Mouse (Mus musculus): ENCODE results near the gene Tmprss3. TPM values are rescaled to one million over a fixed set of nuclear protein-coding genes. Genes with fewer than 3 reads are reported as not detected.

The Tmprss3 gene
- polyA plus RNA-seq (2012; ENCODE audit: insufficient read depth, insufficient read length, missing spikeins), result not detected in 2 replicates

GRCm38 (mm10) chr17:31198877-31199276, at the start of gene Tmprss3:
Gene Tmprss3 (minus strand): TSS chr17:31198977.
- Histone ChIP-seq H3K27ac (replicated peaks; ENCODE audit: low read depth, low read length) (no peak within 1 kb of the TSS), H3K4me1 (ENCODE audit: control insufficient read depth, insufficient read depth, insufficient read length, low read length) (no peaks in the 10 kb centered on the region), H3K4me3 (ENCODE audit: insufficient read depth, low read depth, low read length) (no peak within 1 kb of the TSS)

GRCm38 (mm10) chr17:31247144-31247543, 48.4 kb upstream of the Tmprss3 start:
- no peaks in the 10 kb centered on the region for H3K4me1 ChIP-seq (ENCODE audit: control insufficient read depth, insufficient read depth, insufficient read length, low read length)
- no peak overlapping the region for H3K27ac ChIP-seq (replicated peaks; ENCODE audit: low read depth, low read length)
- no peak overlapping the region for H3K4me3 ChIP-seq (ENCODE audit: insufficient read depth, low read depth, low read length)

- no peak overlapping the region for H3K4me3 ChIP-seq (ENCODE audit: insufficient read depth, low read depth, low read length)
- H3K27ac ChIP-seq (replicated peaks; ENCODE audit: low read depth, low read length), result no peak overlapping the region
- H3K4me1 ChIP-seq (ENCODE audit: control insufficient read depth, insufficient read depth, insufficient read length, low read length), result no peaks in the 10 kb centered on the region
These were observed 46.5 kb upstream of the Tmprss3 start for GRCm38 (mm10) chr17:31245321-31245720.

GRCm38 (mm10) chr17:31242764-31243163, 44.0 kb upstream of the Tmprss3 start:
- Histone ChIP-seq H3K27ac (replicated peaks; ENCODE audit: low read depth, low read length) (no peak overlapping the region), H3K4me3 (ENCODE audit: insufficient read depth, low read depth, low read length) (no peak overlapping the region), H3K4me1 (ENCODE audit: control insufficient read depth, insufficient read depth, insufficient read length, low read length) (no peaks in the 10 kb centered on the region)

GRCm38 (mm10) chr17:31241156-31241555, 42.4 kb upstream of the Tmprss3 start:
- Histone ChIP-seq H3K4me1 (ENCODE audit: control insufficient read depth, insufficient read depth, insufficient read length, low read length) (no peaks in the 10 kb centered on the region), H3K4me3 (ENCODE audit: insufficient read depth, low read depth, low read length) (no peak overlapping the region), H3K27ac (replicated peaks; ENCODE audit: low read depth, low read length) (no peak overlapping the region)

- no peaks in the 10 kb centered on the region for H3K4me1 ChIP-seq (ENCODE audit: control insufficient read depth, insufficient read depth, insufficient read length, low read length)
- no peak overlapping the region for H3K27ac ChIP-seq (replicated peaks; ENCODE audit: low read depth, low read length)
- no peak overlapping the region for H3K4me3 ChIP-seq (ENCODE audit: insufficient read depth, low read depth, low read length)
These were observed 39.6 kb upstream of the Tmprss3 start for GRCm38 (mm10) chr17:31238234-31239020.

- no peak overlapping the region for H3K4me3 ChIP-seq (ENCODE audit: insufficient read depth, low read depth, low read length)
- no peak overlapping the region for H3K27ac ChIP-seq (replicated peaks; ENCODE audit: low read depth, low read length)
- H3K4me1 ChIP-seq (ENCODE audit: control insufficient read depth, insufficient read depth, insufficient read length, low read length), result no peaks in the 10 kb centered on the region
These were observed 37.1 kb upstream of the Tmprss3 start for GRCm38 (mm10) chr17:31235915-31236314.

GRCm38 (mm10) chr17:31232251-31233010, 33.7 kb upstream of the Tmprss3 start:
- Histone ChIP-seq H3K27ac (replicated peaks; ENCODE audit: low read depth, low read length) (no peak overlapping the region), H3K4me1 (ENCODE audit: control insufficient read depth, insufficient read depth, insufficient read length, low read length) (no peaks in the 10 kb centered on the region), H3K4me3 (ENCODE audit: insufficient read depth, low read depth, low read length) (no peak overlapping the region)

- Histone ChIP-seq H3K4me3 (ENCODE audit: insufficient read depth, low read depth, low read length) (no peak overlapping the region), H3K27ac (replicated peaks; ENCODE audit: low read depth, low read length) (no peak overlapping the region), H3K4me1 (ENCODE audit: control insufficient read depth, insufficient read depth, insufficient read length, low read length) (no peaks in the 10 kb centered on the region)
These were observed 33.0 kb upstream of the Tmprss3 start for GRCm38 (mm10) chr17:31231780-31232179.

GRCm38 (mm10) chr17:31226931-31227330, 28.2 kb upstream of the Tmprss3 start:
- H3K4me1 ChIP-seq (ENCODE audit: control insufficient read depth, insufficient read depth, insufficient read length, low read length), result no peaks in the 10 kb centered on the region

GRCm38 (mm10) chr17:31226368-31226767, 27.6 kb upstream of the Tmprss3 start:
- no peak overlapping the region for H3K27ac ChIP-seq (replicated peaks; ENCODE audit: low read depth, low read length)
- no peak overlapping the region for H3K4me3 ChIP-seq (ENCODE audit: insufficient read depth, low read depth, low read length)
- no peaks in the 10 kb centered on the region for H3K4me1 ChIP-seq (ENCODE audit: control insufficient read depth, insufficient read depth, insufficient read length, low read length)

More at GRCm38 (mm10) chr17:31226931-31227330, 28.2 kb upstream of the Tmprss3 start:
- Histone ChIP-seq H3K27ac (replicated peaks; ENCODE audit: low read depth, low read length) (no peak overlapping the region), H3K4me3 (ENCODE audit: insufficient read depth, low read depth, low read length) (no peak overlapping the region)

- Histone ChIP-seq H3K27ac (replicated peaks; ENCODE audit: low read depth, low read length) (no peak overlapping the region), H3K4me3 (ENCODE audit: insufficient read depth, low read depth, low read length) (no peak overlapping the region), H3K4me1 (ENCODE audit: control insufficient read depth, insufficient read depth, insufficient read length, low read length) (no peaks in the 10 kb centered on the region)
These were observed 25.8 kb upstream of the Tmprss3 start for GRCm38 (mm10) chr17:31224591-31224990.

GRCm38 (mm10) chr17:31223835-31224234, 25.1 kb upstream of the Tmprss3 start:
- no peaks in the 10 kb centered on the region for H3K4me1 ChIP-seq (ENCODE audit: control insufficient read depth, insufficient read depth, insufficient read length, low read length)
- H3K27ac ChIP-seq (replicated peaks; ENCODE audit: low read depth, low read length), result no peak overlapping the region

GRCm38 (mm10) chr17:31222810-31223310, 24.1 kb upstream of the Tmprss3 start:
- H3K4me3 ChIP-seq (ENCODE audit: insufficient read depth, low read depth, low read length), result no peak overlapping the region
- H3K27ac ChIP-seq (replicated peaks; ENCODE audit: low read depth, low read length), result no peak overlapping the region
- no peaks in the 10 kb centered on the region for H3K4me1 ChIP-seq (ENCODE audit: control insufficient read depth, insufficient read depth, insufficient read length, low read length)

More at GRCm38 (mm10) chr17:31223835-31224234, 25.1 kb upstream of the Tmprss3 start:
- no peak overlapping the region for H3K4me3 ChIP-seq (ENCODE audit: insufficient read depth, low read depth, low read length)
